Mouse (Mus musculus): Measurements from ENCODE around the gene Irs2. TPM values are rescaled to one million over a fixed set of nuclear protein-coding genes. Genes with fewer than 3 reads are reported as not detected.

Irs2 gene
- polyA plus RNA-seq, 1 experiment from 2014 or later: 3.8 TPM

GRCm38 (mm10) chr8:10995756-10996155 is 12.5 kb downstream of the Irs2 start:
- H3K9ac ChIP-seq (ENCODE audit: low read depth, low read length): no peak overlapping the region
- H3K4me3 ChIP-seq (ENCODE audit: low read depth, low read length): no peak overlapping the region
- WGBS: 89% methylated on average over 2 of the region's 2 CpGs
- no peak overlapping the region for H3K4me2 ChIP-seq (ENCODE audit: low read length)
- no peaks in the 10 kb centered on the region for H3K9me3 ChIP-seq (replicated peaks; ENCODE audit: control insufficient read depth, low read length, poor library complexity, severe bottlenecking)
- no peaks in the 10 kb centered on the region for H3K36me3 ChIP-seq (ENCODE audit: control insufficient read depth, insufficient read depth, low read length)
- no peak overlapping the region for H3K27ac ChIP-seq (ENCODE audit: low read length)
- ATAC-seq: no peak
- H3K27me3 ChIP-seq (ENCODE audit: control insufficient read depth, insufficient read depth, low read depth, low read length): no peaks in the 10 kb centered on the region
- H3K4me1 ChIP-seq (ENCODE audit: control insufficient read depth, insufficient read depth, low read length): peaks cover 38% of the 10 kb centered on the region

GRCm38 (mm10) chr8:10994390-10994954 is 13.8 kb downstream of the Irs2 start:
- ATAC-seq: no peak
- Histone ChIP-seq H3K27ac (ENCODE audit: low read length) (no peak overlapping the region), H3K9me3 (replicated peaks; ENCODE audit: control insufficient read depth, low read length, poor library complexity, severe bottlenecking) (no peaks in the 10 kb centered on the region), H3K4me3 (ENCODE audit: low read depth, low read length) (no peak overlapping the region), H3K36me3 (ENCODE audit: control insufficient read depth, insufficient read depth, low read length) (no peaks in the 10 kb centered on the region), H3K4me2 (ENCODE audit: low read length) (no peak overlapping the region), H3K27me3 (ENCODE audit: control insufficient read depth, insufficient read depth, low read depth, low read length) (no peaks in the 10 kb centered on the region), H3K9ac (ENCODE audit: low read depth, low read length) (no peak overlapping the region), H3K4me1 (ENCODE audit: control insufficient read depth, insufficient read depth, low read length) (peaks cover 36% of the 10 kb centered on the region)
- WGBS: 95% methylated on average over 6 of the region's 6 CpGs

GRCm38 (mm10) chr8:10993582-10994216 is 14.6 kb downstream of the Irs2 start:
- Histone ChIP-seq H3K27ac (ENCODE audit: low read length) (no peak overlapping the region), H3K4me1 (ENCODE audit: control insufficient read depth, insufficient read depth, low read length) (peaks cover 39% of the 10 kb centered on the region), H3K36me3 (ENCODE audit: control insufficient read depth, insufficient read depth, low read length) (no peaks in the 10 kb centered on the region), H3K4me2 (ENCODE audit: low read length) (no peak overlapping the region), H3K9me3 (replicated peaks; ENCODE audit: control insufficient read depth, low read length, poor library complexity, severe bottlenecking) (no peaks in the 10 kb centered on the region), H3K27me3 (ENCODE audit: control insufficient read depth, insufficient read depth, low read depth, low read length) (no peaks in the 10 kb centered on the region), H3K4me3 (ENCODE audit: low read depth, low read length) (no peak overlapping the region), H3K9ac (ENCODE audit: low read depth, low read length) (no peak overlapping the region)
- 92% methylated on average over 10 of the region's 10 CpGs for WGBS
- no peak for ATAC-seq

GRCm38 (mm10) chr8:10992081-10992480 is 16.2 kb downstream of the Irs2 start:
- no peaks in the 10 kb centered on the region for H3K36me3 ChIP-seq (ENCODE audit: control insufficient read depth, insufficient read depth, low read length)
- H3K4me3 ChIP-seq (ENCODE audit: low read depth, low read length): no peak overlapping the region
- H3K27ac ChIP-seq (ENCODE audit: low read length): 0 out of 2 replicates have a peak overlapping the region, but pooled peaks have one; percentile 13
- ATAC-seq: no peak
- H3K9ac ChIP-seq (ENCODE audit: low read depth, low read length): no peak overlapping the region
- 45% methylated on average over 8 of the region's 8 CpGs for WGBS
- no peaks in the 10 kb centered on the region for H3K27me3 ChIP-seq (ENCODE audit: control insufficient read depth, insufficient read depth, low read depth, low read length)
- no peak overlapping the region for H3K4me2 ChIP-seq (ENCODE audit: low read length)
- H3K9me3 ChIP-seq (replicated peaks; ENCODE audit: control insufficient read depth, low read length, poor library complexity, severe bottlenecking): no peaks in the 10 kb centered on the region
- peaks cover 42% of the 10 kb centered on the region for H3K4me1 ChIP-seq (ENCODE audit: control insufficient read depth, insufficient read depth, low read length)

- Histone ChIP-seq H3K4me1 (ENCODE audit: control insufficient read depth, insufficient read depth, low read length) (peaks cover 42% of the 10 kb centered on the region), H3K36me3 (ENCODE audit: control insufficient read depth, insufficient read depth, low read length) (peaks cover 6% of the 10 kb centered on the region), H3K9me3 (replicated peaks; ENCODE audit: control insufficient read depth, low read length, poor library complexity, severe bottlenecking) (no peaks in the 10 kb centered on the region), H3K27me3 (ENCODE audit: control insufficient read depth, insufficient read depth, low read depth, low read length) (no peaks in the 10 kb centered on the region), H3K4me2 (ENCODE audit: low read length) (no peak overlapping the region), H3K27ac (ENCODE audit: low read length) (0 out of 2 replicates have a peak overlapping the region, but pooled peaks have one; percentile 35), H3K9ac (ENCODE audit: low read depth, low read length) (no peak overlapping the region), H3K4me3 (ENCODE audit: low read depth, low read length) (no peak overlapping the region)
- no peak for ATAC-seq
- 38% methylated on average over 2 of the region's 2 CpGs for WGBS
These were observed 16.9 kb downstream of the Irs2 start for GRCm38 (mm10) chr8:10991323-10991722.

GRCm38 (mm10) chr8:10990421-10991110 is 17.7 kb downstream of the Irs2 start:
- no peak for ATAC-seq
- 17% methylated on average over 10 of the region's 10 CpGs for WGBS

GRCm38 (mm10) chr8:10989946-10990345 is 18.3 kb downstream of the Irs2 start:
- WGBS: 42% methylated on average over 3 of the region's 3 CpGs
- Histone ChIP-seq H3K9ac (ENCODE audit: low read depth, low read length) (no peak overlapping the region), H3K27me3 (ENCODE audit: control insufficient read depth, insufficient read depth, low read depth, low read length) (no peaks in the 10 kb centered on the region), H3K4me1 (ENCODE audit: control insufficient read depth, insufficient read depth, low read length) (peaks cover 42% of the 10 kb centered on the region), H3K4me2 (ENCODE audit: low read length) (no peak overlapping the region), H3K4me3 (ENCODE audit: low read depth, low read length) (no peak overlapping the region), H3K9me3 (replicated peaks; ENCODE audit: control insufficient read depth, low read length, poor library complexity, severe bottlenecking) (no peaks in the 10 kb centered on the region), H3K36me3 (ENCODE audit: control insufficient read depth, insufficient read depth, low read length) (peaks cover 13% of the 10 kb centered on the region), H3K27ac (ENCODE audit: low read length) (no peak overlapping the region)
- ATAC-seq: no peak

More at GRCm38 (mm10) chr8:10990421-10991110, 17.7 kb downstream of the Irs2 start:
- Histone ChIP-seq H3K27me3 (ENCODE audit: control insufficient read depth, insufficient read depth, low read depth, low read length) (no peaks in the 10 kb centered on the region), H3K9ac (ENCODE audit: low read depth, low read length) (no peak overlapping the region), H3K4me2 (ENCODE audit: low read length) (no peak overlapping the region), H3K4me3 (ENCODE audit: low read depth, low read length) (no peak overlapping the region), H3K4me1 (ENCODE audit: control insufficient read depth, insufficient read depth, low read length) (peaks cover 42% of the 10 kb centered on the region), H3K9me3 (replicated peaks; ENCODE audit: control insufficient read depth, low read length, poor library complexity, severe bottlenecking) (no peaks in the 10 kb centered on the region), H3K36me3 (ENCODE audit: control insufficient read depth, insufficient read depth, low read length) (peaks cover 13% of the 10 kb centered on the region), H3K27ac (ENCODE audit: low read length) (peak overlapping the region; percentile 35; the same call in 1 of the 2 replicates)

- H3K9me3 ChIP-seq (replicated peaks; ENCODE audit: control insufficient read depth, low read length, poor library complexity, severe bottlenecking): no peaks in the 10 kb centered on the region
- no peak overlapping the region for H3K4me3 ChIP-seq (ENCODE audit: low read depth, low read length)
- peaks cover 13% of the 10 kb centered on the region for H3K36me3 ChIP-seq (ENCODE audit: control insufficient read depth, insufficient read depth, low read length)
- no peak for ATAC-seq
- H3K27me3 ChIP-seq (ENCODE audit: control insufficient read depth, insufficient read depth, low read depth, low read length): no peaks in the 10 kb centered on the region
- H3K9ac ChIP-seq (ENCODE audit: low read depth, low read length): no peak overlapping the region
- WGBS: 97% methylated on average over 17 of the region's 17 CpGs
- peaks cover 29% of the 10 kb centered on the region for H3K4me1 ChIP-seq (ENCODE audit: control insufficient read depth, insufficient read depth, low read length)
- no peak overlapping the region for H3K27ac ChIP-seq (ENCODE audit: low read length)
- no peak overlapping the region for H3K4me2 ChIP-seq (ENCODE audit: low read length)
These were observed 21.6 kb downstream of the Irs2 start for GRCm38 (mm10) chr8:10986638-10987037.

GRCm38 (mm10) chr8:10985064-10985463 is 23.2 kb downstream of the Irs2 start:
- H3K36me3 ChIP-seq (ENCODE audit: control insufficient read depth, insufficient read depth, low read length): peaks cover 13% of the 10 kb centered on the region
- 61% methylated on average over 7 of the region's 7 CpGs for WGBS
- no peak for ATAC-seq

More at GRCm38 (mm10) chr8:10985064-10985463, 23.2 kb downstream of the Irs2 start:
- no peak overlapping the region for H3K27ac ChIP-seq (ENCODE audit: low read length)
- no peak overlapping the region for H3K4me2 ChIP-seq (ENCODE audit: low read length)
- H3K9me3 ChIP-seq (replicated peaks; ENCODE audit: control insufficient read depth, low read length, poor library complexity, severe bottlenecking): no peaks in the 10 kb centered on the region
- no peaks in the 10 kb centered on the region for H3K27me3 ChIP-seq (ENCODE audit: control insufficient read depth, insufficient read depth, low read depth, low read length)
- H3K4me1 ChIP-seq (ENCODE audit: control insufficient read depth, insufficient read depth, low read length): peaks cover 15% of the 10 kb centered on the region
- H3K4me3 ChIP-seq (ENCODE audit: low read depth, low read length): no peak overlapping the region
- no peak overlapping the region for H3K9ac ChIP-seq (ENCODE audit: low read depth, low read length)
